Mouse (Mus musculus) lung, postnatal 0 days (tissue): ENCODE results near the gene Sox15. TPM values are rescaled to one million over a fixed set of nuclear protein-coding genes. Genes with fewer than 3 reads are reported as not detected.

ENCODE experiments used
- ATAC-seq: fragments of 200-750 bp; cut with Nextera tagmentation; 2 replicates; pipeline ENCODE4 v1.8.0; 2017; ENCODE audit warnings: moderate library complexity
- DNase-seq: peaks from one replicate; pipeline ENCODE4 v3.0.0-alpha.2; 2016; ENCODE audit warnings: low spot score
- H3K27ac ChIP-seq: fragments of 300-500 bp; sonication (generic); 2 replicates; pipeline ENCODE4 v1.5.1; 2014; ENCODE audit warnings: antibody characterized with exemption, mild to moderate bottlenecking, low read length, mixed read lengths
- H3K27me3 ChIP-seq: fragments of 300-500 bp; sonication (generic); replicated peaks from 2 replicates; pipeline ENCODE4 v1.6.1; 2014; ENCODE audit warnings: low read length, mixed read lengths; ENCODE audit not compliant: insufficient read depth
- H3K36me3 ChIP-seq: fragments of 300-500 bp; sonication (generic); 2 replicates; pipeline ENCODE4 v1.6.1; 2014; ENCODE audit warnings: low read length, mixed read lengths; ENCODE audit not compliant: insufficient read depth
- H3K4me1 ChIP-seq: fragments of 300-500 bp; sonication (generic); 2 replicates; pipeline ENCODE4 v1.6.1; 2014; ENCODE audit warnings: antibody characterized with exemption, low read depth, low read length, mixed read lengths; ENCODE audit not compliant: insufficient read depth
- H3K4me2 ChIP-seq: fragments of 300-500 bp; sonication (generic); replicated peaks from 2 replicates; pipeline ENCODE4 v1.6.1; 2014; ENCODE audit warnings: low read depth, mild to moderate bottlenecking, low read length, moderate library complexity, mixed read lengths
- H3K4me3 ChIP-seq: fragments of 300-500 bp; sonication (generic); 2 replicates; pipeline ENCODE4 v1.5.1; 2014; ENCODE audit warnings: low read depth, low read length
- H3K9ac ChIP-seq: fragments of 300-500 bp; sonication (generic); replicated peaks from 2 replicates; pipeline ENCODE4 v1.6.1; 2014; ENCODE audit warnings: low read depth, mild to moderate bottlenecking
- H3K9me3 ChIP-seq: fragments of 300-500 bp; sonication (generic); 2 replicates; pipeline ENCODE4 v1.6.1; 2016; ENCODE audit warnings: low read length, mixed read lengths
- CTCF ChIP-seq: IDR thresholded peaks from 2 replicates; pipeline ENCODE4 v1.5.1; 2016; ENCODE audit warnings: antibody characterized with exemption, mild to moderate bottlenecking
- EP300 ChIP-seq: IDR thresholded peaks from 2 replicates; pipeline ENCODE4 v1.6.1; 2016; ENCODE audit warnings: antibody characterized with exemption, mild to moderate bottlenecking, control low read depth
- WGBS: fragments of 180-500 bp; shearing (Covaris S2); extraction: QIAGEN DNeasy Blood & Tissue Kit; methylation state at CpG from one replicate; pipeline ENCODE4 v1.1.7; 2014; 5-methylcytosine and 5-hydroxymethylcytosine counted together
- polyA plus RNA-seq: library from polyadenylated mRNA; unstranded; fragments of >200 nt; fragmentation: Nextera tagmentation; extraction: Ambion mirVana; gene quantifications from 2 replicates; pipeline ENCODE4 v1.2.1, GENCODE M21; 2015

Gene Sox15
- polyA plus RNA-seq, 1 experiment from 2014 or later = 0.14 TPM

DNA sequence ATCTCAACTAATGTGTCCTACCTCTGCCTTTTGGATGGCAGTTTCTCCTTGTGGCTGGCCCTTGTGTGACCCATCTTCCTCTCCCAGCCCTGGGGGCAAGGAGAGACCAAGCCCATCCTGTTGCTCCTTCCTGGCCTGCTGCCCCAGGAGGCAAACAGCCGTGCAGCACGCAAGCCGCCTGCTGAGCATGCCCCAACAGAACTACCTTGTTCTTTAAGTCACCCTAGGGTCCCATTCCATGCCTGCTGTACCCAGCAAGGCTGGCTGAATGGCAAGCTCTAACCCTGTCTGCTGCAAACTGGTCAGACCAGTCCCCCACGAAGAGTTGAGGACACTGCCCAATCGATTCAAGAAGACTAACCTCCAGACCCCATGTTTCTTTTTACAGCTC lies 946 bp downstream of the Sox15 start:
- WGBS = 67% methylated on average over 5 of the region's 5 CpGs
- no peak overlapping the region for H3K27ac ChIP-seq
- TF ChIP-seq CTCF = 0 out of 2 replicates have a peak, but pooled peaks have one; percentile 7
- no peak for TF ChIP-seq EP300
- no peak overlapping the region for H3K9ac ChIP-seq
- no peaks in the 10 kb centered on the region for H3K27me3 ChIP-seq
- no peak for ATAC-seq
- H3K4me1 ChIP-seq = no peaks in the 10 kb centered on the region
- no peak for DNase-seq
- no peak overlapping the region for H3K4me3 ChIP-seq
- H3K4me2 ChIP-seq = no peak overlapping the region
- H3K36me3 ChIP-seq = peaks cover 25% of the 10 kb centered on the region; the same call in 1 of the 2 replicates
- H3K9me3 ChIP-seq = no peaks in the 10 kb centered on the region

DNA sequence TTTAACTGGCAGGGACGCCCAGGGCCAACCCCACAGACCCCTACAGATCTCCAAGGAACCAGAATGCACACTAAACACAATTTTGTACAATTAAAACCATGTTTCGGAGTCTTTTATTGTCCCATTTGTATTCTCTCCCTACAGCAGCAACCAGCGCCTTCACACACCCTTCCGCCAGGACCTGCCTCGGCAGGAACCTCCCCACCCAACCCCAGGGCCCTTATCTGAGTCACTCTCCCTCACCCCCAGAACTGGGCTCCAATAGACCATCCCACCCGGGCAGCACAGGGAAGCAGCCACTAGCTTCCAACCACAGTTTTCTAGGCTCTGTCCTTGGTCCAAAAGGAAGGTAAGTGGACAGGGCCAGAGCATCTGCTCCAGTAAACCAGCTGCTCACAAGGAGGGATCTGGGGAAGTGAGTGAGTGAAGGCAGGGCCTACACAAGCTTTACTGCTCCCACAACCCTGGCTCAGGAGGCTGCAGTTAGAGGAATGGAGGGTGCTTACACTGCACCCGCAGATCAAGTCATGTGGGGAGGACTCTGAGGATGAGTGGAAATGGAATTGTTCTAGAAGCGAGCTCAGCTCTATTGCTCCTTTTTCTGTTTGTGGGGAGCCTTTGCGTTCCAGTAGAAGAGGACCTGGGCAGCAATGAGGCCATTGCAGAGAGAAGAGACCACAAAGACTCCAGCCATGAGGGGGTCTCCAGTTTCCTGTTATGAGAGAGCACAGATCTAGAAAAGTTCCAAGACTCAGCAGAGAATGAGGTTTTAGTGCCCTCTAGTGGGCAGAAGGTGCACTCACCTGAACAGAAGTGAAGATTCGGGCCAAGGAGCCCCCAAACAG lies 1.7 kb downstream of the Sox15 start:
- no peaks in the 10 kb centered on the region for H3K27me3 ChIP-seq
- DNase-seq (peak; percentile 77), ATAC-seq (no peak)
- no peak overlapping the region for H3K27ac ChIP-seq
- H3K36me3 ChIP-seq = 0 out of 2 replicates have a peak, but pooled peaks cover 19% of the 10 kb centered on the region
- no peak overlapping the region for H3K9ac ChIP-seq
- no peak overlapping the region for H3K4me3 ChIP-seq
- peaks cover 5% of the 10 kb centered on the region; the same call in 1 of the 2 replicates for H3K4me1 ChIP-seq
- H3K4me2 ChIP-seq = no peak overlapping the region
- TF ChIP-seq EP300 = no peak
- TF ChIP-seq CTCF = peak; percentile 81
- H3K9me3 ChIP-seq = no peaks in the 10 kb centered on the region
- WGBS = 76% methylated on average over 10 of the region's 10 CpGs

GRCm38 (mm10) chr11:69657462-69657881 lies 2.4 kb downstream of the Sox15 start:
- H3K4me1 ChIP-seq = peaks cover 5% of the 10 kb centered on the region; the same call in 1 of the 2 replicates
- TF ChIP-seq EP300 = no peak
- no peak for TF ChIP-seq CTCF
- H3K4me3 ChIP-seq = no peak overlapping the region
- no peak overlapping the region for H3K27ac ChIP-seq
- H3K36me3 ChIP-seq = 0 out of 2 replicates have a peak, but pooled peaks cover 17% of the 10 kb centered on the region
- WGBS = 83% methylated on average over 15 of the region's 15 CpGs
- no peaks in the 10 kb centered on the region for H3K9me3 ChIP-seq
- H3K9ac ChIP-seq = no peak overlapping the region
- no peak overlapping the region for H3K4me2 ChIP-seq
- ATAC-seq = no peak
- H3K27me3 ChIP-seq = no peaks in the 10 kb centered on the region
- no peak for DNase-seq

GRCm38 (mm10) chr11:69661221-69661881 lies 6.2 kb downstream of the Sox15 start:
- peak overlapping the region; percentile 52 for H3K4me2 ChIP-seq
- H3K4me3 ChIP-seq = peak overlapping the region; percentile 54
- H3K36me3 ChIP-seq = 0 out of 2 replicates have a peak, but pooled peaks cover 13% of the 10 kb centered on the region
- peak overlapping the region; percentile 43; the same call in 1 of the 2 replicates for H3K9ac ChIP-seq
- no peaks in the 10 kb centered on the region for H3K9me3 ChIP-seq
- peak overlapping the region; percentile 96 for H3K27ac ChIP-seq
- TF ChIP-seq EP300 = no peak
- TF ChIP-seq CTCF = no peak
- DNase-seq = no peak
- 53% methylated on average over 3 of the region's 3 CpGs for WGBS
- no peaks in the 10 kb centered on the region for H3K27me3 ChIP-seq
- no peak for ATAC-seq
- peaks cover 12% of the 10 kb centered on the region; the same call in 1 of the 2 replicates for H3K4me1 ChIP-seq

- H3K9ac ChIP-seq = peak within 1 kb of the TSS; percentile 43
- under 1% methylated on average over 47 of the region's 48 CpGs for WGBS
- peak; percentile 96 for ATAC-seq
- H3K4me2 ChIP-seq = peak within 1 kb of the TSS; percentile 52
- TF ChIP-seq CTCF (peak; percentile 74), EP300 (peak; percentile 28; the same call in 1 of the 2 replicates)
- peak within 1 kb of the TSS; percentile 96 for H3K27ac ChIP-seq
- H3K27me3 ChIP-seq = no peaks in the 10 kb centered on the region
- H3K36me3 ChIP-seq = 0 out of 2 replicates have a peak, but pooled peaks cover 9% of the 10 kb centered on the region
- H3K4me1 ChIP-seq = peaks cover 12% of the 10 kb centered on the region; the same call in 1 of the 2 replicates
- H3K9me3 ChIP-seq = no peaks in the 10 kb centered on the region
- peak; percentile 99 for DNase-seq
- H3K4me3 ChIP-seq = peak within 1 kb of the TSS; percentile 54
These were observed 7.3 kb downstream of the Sox15 start, which contains the start of gene Mpdu1 for GRCm38 (mm10) chr11:69662213-69662966. Mpdu1 (minus strand) TSS chr11:69662642.
